Mouse (Mus musculus) midbrain, embryonic 14.5 days (tissue): ENCODE results near the gene Pcnx3. TPM values are rescaled to one million over a fixed set of nuclear protein-coding genes. Genes with fewer than 3 reads are reported as not detected.
"Not testable (repeated sequence)": the region's sequence is repeated elsewhere in the genome, so short reads cannot be mapped to it uniquely, and the experiment has no call there.

Experiments
- ATAC-seq: fragments of 200-750 bp; cut with Nextera tagmentation; 2 replicates; pipeline ENCODE4 v1.8.0; 2017; ENCODE audit warnings: moderate number of reproducible peaks, moderate library complexity; ENCODE audit not compliant: low FRiP score, low TSS enrichment
- DNase-seq: peaks from one replicate; pipeline ENCODE4 v3.0.0-alpha.2; 2015
- H3K27ac ChIP-seq: fragments of 300-500 bp; sonication (generic); replicated peaks from 2 replicates; pipeline ENCODE4 v1.5.1; 2014; ENCODE audit warnings: mild to moderate bottlenecking, low read depth, low read length, moderate library complexity
- H3K27me3 ChIP-seq: fragments of 300-500 bp; sonication (generic); 2 replicates; pipeline ENCODE4 v1.6.1; 2014; ENCODE audit warnings: low read length, control low read depth, mixed read lengths; ENCODE audit not compliant: control insufficient read depth, insufficient read depth
- H3K36me3 ChIP-seq: fragments of 300-500 bp; sonication (generic); 2 replicates; pipeline ENCODE4 v1.6.1; 2014; ENCODE audit warnings: low read length, control low read depth; ENCODE audit not compliant: control insufficient read depth, insufficient read depth
- H3K4me1 ChIP-seq: fragments of 300-500 bp; sonication (generic); 2 replicates; pipeline ENCODE4 v1.6.1; 2014; ENCODE audit warnings: mild to moderate bottlenecking, antibody characterized with exemption, low read length, control low read depth; ENCODE audit not compliant: control insufficient read depth, insufficient read depth
- H3K4me2 ChIP-seq: fragments of 300-500 bp; sonication (generic); 2 replicates; pipeline ENCODE4 v1.6.1; 2014; ENCODE audit warnings: mild to moderate bottlenecking, low read length, moderate library complexity
- H3K4me3 ChIP-seq: fragments of 300-500 bp; sonication (generic); replicated peaks from 2 replicates; pipeline ENCODE4 v1.5.1; 2014; ENCODE audit warnings: low read depth, low read length
- H3K9ac ChIP-seq: fragments of 300-500 bp; sonication (generic); replicated peaks from 2 replicates; pipeline ENCODE4 v1.6.1; 2014; ENCODE audit warnings: mild to moderate bottlenecking, low read length, moderate library complexity
- H3K9me3 ChIP-seq: fragments of 300-500 bp; sonication (generic); 2 replicates; pipeline ENCODE4 v1.6.1; 2016; ENCODE audit warnings: low read length, control low read depth, mixed read lengths; ENCODE audit not compliant: control insufficient read depth
- WGBS: fragments of 180-500 bp; shearing (Covaris S2); extraction: QIAGEN DNeasy Blood & Tissue Kit; methylation state at CpG from one replicate; pipeline ENCODE4 v1.1.7; 2014; 5-methylcytosine and 5-hydroxymethylcytosine counted together
- polyA plus RNA-seq: library from polyadenylated mRNA; unstranded; fragments of >200 nt; fragmentation: Nextera tagmentation; extraction: Ambion mirVana; gene quantifications from 2 replicates; pipeline ENCODE4 v1.2.1, GENCODE M21; 2014

Pcnx3 gene
- polyA plus RNA-seq, 1 experiment from 2014 or later = 33.6 TPM

DNA sequence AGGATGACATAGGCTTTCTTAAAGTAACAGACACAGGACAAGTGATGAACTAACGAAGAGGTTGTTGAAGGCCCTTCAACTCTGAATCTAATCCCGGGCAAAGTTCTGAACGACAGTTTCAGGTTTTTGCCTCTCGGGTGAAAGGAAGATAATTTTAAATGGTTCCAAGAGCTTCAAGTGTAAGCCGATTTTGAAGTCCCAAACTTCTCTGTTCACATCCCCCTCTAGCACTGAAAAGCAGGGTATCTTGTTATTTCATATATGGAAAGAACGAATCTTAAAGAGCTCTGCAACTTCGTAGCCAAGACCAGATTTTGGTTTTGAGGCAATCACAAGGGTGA, 350 bp upstream of the Pcnx3 start:
- Histone ChIP-seq H3K27me3 (no peaks in the 10 kb centered on the region), H3K9me3 (no peaks in the 10 kb centered on the region), H3K4me2 (peak overlapping the region; percentile 100), H3K4me1 (peaks cover 33% of the 10 kb centered on the region), H3K9ac (peak overlapping the region; percentile 75), H3K27ac (peak overlapping the region; percentile 84), H3K36me3 (peaks cover 42% of the 10 kb centered on the region), H3K4me3 (peak overlapping the region; percentile 89)
- ATAC-seq (no peak), DNase-seq (no peak)
- WGBS = under 1% methylated on average over 7 of the region's 7 CpGs

GRCm38 (mm10) chr19:5687738-5688137, 970 bp downstream of the Pcnx3 start:
- Histone ChIP-seq H3K4me3 (peak overlapping the region; percentile 89), H3K27ac (peak overlapping the region; percentile 84), H3K4me1 (peaks cover 33% of the 10 kb centered on the region), H3K4me2 (peak overlapping the region; percentile 100), H3K9ac (peak overlapping the region; percentile 91), H3K9me3 (no peaks in the 10 kb centered on the region), H3K27me3 (no peaks in the 10 kb centered on the region), H3K36me3 (peaks cover 46% of the 10 kb centered on the region)
- 21% methylated on average over 9 of the region's 9 CpGs for WGBS
- ATAC-seq (no peak), DNase-seq (no peak)

GRCm38 (mm10) chr19:5686954-5687353, 1.8 kb downstream of the Pcnx3 start:
- H3K9me3 ChIP-seq, H3K9ac ChIP-seq, ATAC-seq, H3K27ac ChIP-seq, DNase-seq, H3K27me3 ChIP-seq: not testable (repeated sequence)
- H3K36me3 ChIP-seq = peaks cover 52% of the 10 kb centered on the region
- WGBS = 92% methylated on average over 12 of the region's 12 CpGs
- peaks cover 29% of the 10 kb centered on the region for H3K4me1 ChIP-seq
- H3K4me2 ChIP-seq = peak overlapping the region; percentile 100
- peak overlapping the region; percentile 89; the same call in 1 of the 2 replicates for H3K4me3 ChIP-seq

DNA sequence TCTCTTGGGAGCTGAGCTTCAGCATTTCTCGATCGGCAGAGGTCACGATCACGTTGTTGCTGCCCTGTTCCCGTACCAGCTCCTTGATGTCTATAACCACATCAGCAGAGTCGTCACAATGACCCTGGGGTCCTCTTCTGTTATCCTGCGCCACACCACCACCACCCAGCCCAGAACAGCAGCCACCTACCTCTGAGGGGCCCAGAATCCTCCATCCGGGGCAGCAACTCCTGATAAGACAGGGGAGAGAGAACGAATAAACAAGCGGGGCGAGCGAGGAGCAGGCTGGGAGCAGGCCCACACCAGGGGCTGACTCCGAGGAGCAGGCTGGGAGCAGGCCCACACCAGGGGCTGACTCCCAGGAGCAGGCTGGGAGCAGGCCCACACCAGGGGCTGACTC, 2.3 kb downstream of the Pcnx3 start:
- Histone ChIP-seq H3K27ac (no peak overlapping the region), H3K4me2 (no peak overlapping the region), H3K36me3 (peaks cover 58% of the 10 kb centered on the region), H3K9ac (no peak overlapping the region), H3K4me1 (peaks cover 29% of the 10 kb centered on the region), H3K4me3 (no peak overlapping the region), H3K9me3 (no peaks in the 10 kb centered on the region), H3K27me3 (no peaks in the 10 kb centered on the region)
- 93% methylated on average over 13 of the region's 13 CpGs for WGBS
- DNase-seq = no peak
- no peak for ATAC-seq

DNA sequence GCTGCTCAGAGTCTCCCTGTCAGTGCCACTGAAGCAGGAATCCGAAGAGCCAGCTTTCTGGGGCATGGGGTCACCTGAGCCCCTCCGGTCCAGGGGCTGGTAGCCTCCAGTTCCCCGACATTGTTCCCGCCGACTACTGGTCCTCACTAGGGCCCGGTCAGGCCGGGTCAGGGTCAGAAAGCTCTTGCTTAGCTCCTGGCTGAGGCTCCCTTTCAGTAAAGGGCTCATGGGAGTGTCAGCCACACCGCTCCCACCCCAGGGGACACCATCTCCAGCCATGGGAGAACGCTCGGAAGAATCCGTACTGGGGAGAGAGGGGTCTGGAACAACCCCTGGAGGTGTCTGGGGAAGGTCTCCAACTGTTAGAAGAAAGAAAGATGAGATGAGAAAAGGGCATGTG, 2.8 kb downstream of the Pcnx3 start:
- DNase-seq = no peak
- Histone ChIP-seq H3K4me2 (no peak overlapping the region), H3K27me3 (no peaks in the 10 kb centered on the region), H3K27ac (no peak overlapping the region), H3K9me3 (no peaks in the 10 kb centered on the region), H3K9ac (no peak overlapping the region), H3K4me3 (no peak overlapping the region), H3K4me1 (peaks cover 26% of the 10 kb centered on the region), H3K36me3 (peaks cover 63% of the 10 kb centered on the region)
- no peak for ATAC-seq
- WGBS = 94% methylated on average over 11 of the region's 11 CpGs

DNA sequence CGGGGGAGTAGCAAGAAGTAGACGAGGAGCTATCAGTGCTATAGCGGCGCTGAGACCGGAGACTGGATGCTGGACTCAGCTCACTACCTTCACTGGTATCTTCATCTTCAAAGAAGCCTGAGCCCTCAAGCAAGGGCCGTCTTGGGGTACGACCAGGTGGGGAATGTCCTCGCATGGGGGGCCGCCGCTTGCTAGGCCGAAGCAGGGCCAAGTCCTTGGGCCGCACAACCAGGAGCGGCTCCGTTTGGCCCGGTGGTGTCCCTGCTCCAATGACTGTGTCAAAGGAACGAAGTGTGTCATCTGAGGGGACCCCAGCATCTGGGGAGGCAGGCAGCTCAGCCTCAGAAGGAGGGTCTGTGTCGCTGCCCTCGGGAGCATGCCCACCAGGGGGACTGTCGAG, 3.3 kb downstream of the Pcnx3 start:
- no peaks in the 10 kb centered on the region for H3K9me3 ChIP-seq
- no peak overlapping the region for H3K4me2 ChIP-seq
- H3K27ac ChIP-seq = no peak overlapping the region
- ATAC-seq = no peak
- H3K9ac ChIP-seq = no peak overlapping the region
- H3K4me3 ChIP-seq = no peak overlapping the region
- 95% methylated on average over 19 of the region's 19 CpGs for WGBS
- H3K36me3 ChIP-seq = peaks cover 65% of the 10 kb centered on the region
- DNase-seq = no peak
- H3K27me3 ChIP-seq = no peaks in the 10 kb centered on the region
- H3K4me1 ChIP-seq = peaks cover 21% of the 10 kb centered on the region

GRCm38 (mm10) chr19:5684985-5685384, 3.7 kb downstream of the Pcnx3 start:
- Histone ChIP-seq H3K9ac (no peak overlapping the region), H3K36me3 (peaks cover 69% of the 10 kb centered on the region), H3K4me2 (no peak overlapping the region), H3K9me3 (no peaks in the 10 kb centered on the region), H3K4me3 (no peak overlapping the region), H3K27me3 (no peaks in the 10 kb centered on the region), H3K4me1 (peaks cover 17% of the 10 kb centered on the region), H3K27ac (no peak overlapping the region)
- WGBS = 97% methylated on average over 13 of the region's 13 CpGs
- DNase-seq (no peak), ATAC-seq (no peak)

- peaks cover 76% of the 10 kb centered on the region for H3K36me3 ChIP-seq
- no peaks in the 10 kb centered on the region for H3K27me3 ChIP-seq
- H3K4me2 ChIP-seq = no peak overlapping the region
- H3K27ac ChIP-seq = no peak overlapping the region
- ATAC-seq (no peak), DNase-seq (no peak)
- H3K4me1 ChIP-seq = peaks cover 11% of the 10 kb centered on the region; the same call in 1 of the 2 replicates
- H3K4me3 ChIP-seq = no peak overlapping the region
- 95% methylated on average over 12 of the region's 12 CpGs for WGBS
- no peaks in the 10 kb centered on the region for H3K9me3 ChIP-seq
- no peak overlapping the region for H3K9ac ChIP-seq
Observed at GRCm38 (mm10) chr19:5684236-5684635, 4.5 kb downstream of the Pcnx3 start.

- ATAC-seq (no peak), DNase-seq (no peak)
- no peaks in the 10 kb centered on the region for H3K9me3 ChIP-seq
- H3K4me2 ChIP-seq = no peak overlapping the region
- H3K27me3 ChIP-seq = no peaks in the 10 kb centered on the region
- no peaks in the 10 kb centered on the region for H3K4me1 ChIP-seq
- H3K4me3 ChIP-seq = no peak overlapping the region
- no peak overlapping the region for H3K27ac ChIP-seq
- H3K9ac ChIP-seq = no peak overlapping the region
- peaks cover 93% of the 10 kb centered on the region for H3K36me3 ChIP-seq
- 89% methylated on average over 4 of the region's 4 CpGs for WGBS
Observed at GRCm38 (mm10) chr19:5680432-5680831, 8.3 kb downstream of the Pcnx3 start.
